Mouse (Mus musculus) forebrain, embryonic 10.5 days (tissue): ENCODE measurements around the gene Rpusd3. TPM values are rescaled to one million over a fixed set of nuclear protein-coding genes. Genes with fewer than 3 reads are reported as not detected.

Experiments
- DNase-seq: peaks from one replicate; pipeline ENCODE4 v3.0.0-alpha.2; 2017; ENCODE audit warnings: low spot score; ENCODE audit errors: extremely low spot score
- H3K27ac ChIP-seq: fragments of 300-500 bp; sonication (generic); 2 replicates; pipeline ENCODE4 v1.5.1; 2016; ENCODE audit warnings: mild to moderate bottlenecking
- H3K27me3 ChIP-seq: fragments of 300-500 bp; sonication (generic); 2 replicates; pipeline ENCODE4 v1.6.1; 2016; ENCODE audit warnings: mild to moderate bottlenecking; ENCODE audit not compliant: poor library complexity, severe bottlenecking
- H3K36me3 ChIP-seq: fragments of 300-500 bp; sonication (generic); replicated peaks from 2 replicates; pipeline ENCODE4 v1.6.1; 2016; ENCODE audit warnings: mild to moderate bottlenecking, moderate library complexity
- H3K4me1 ChIP-seq: fragments of 300-500 bp; sonication (generic); 2 replicates; pipeline ENCODE4 v1.6.1; 2016
- H3K4me3 ChIP-seq: fragments of 300-500 bp; sonication (generic); 2 replicates; pipeline ENCODE4 v1.5.1; 2016; ENCODE audit warnings: mild to moderate bottlenecking, moderate library complexity
- H3K9me3 ChIP-seq: fragments of 300-500 bp; sonication (generic); 2 replicates; pipeline ENCODE4 v1.6.1; 2016; ENCODE audit warnings: mild to moderate bottlenecking, moderate library complexity
- WGBS: fragments of 180-500 bp; shearing (Covaris S2); methylation state at CpG from one replicate; pipeline ENCODE4 v1.1.7; 2016; 5-methylcytosine and 5-hydroxymethylcytosine counted together
- polyA plus RNA-seq: library from polyadenylated mRNA; unstranded; fragments of >200 nt; fragmentation: Nextera tagmentation; extraction: Ambion mirVana; gene quantifications from 2 replicates; pipeline ENCODE4 v1.2.1, GENCODE M21; 2016

The Rpusd3 gene
- polyA plus RNA-seq, 1 experiment from 2014 or later = 38.3 TPM

DNA sequence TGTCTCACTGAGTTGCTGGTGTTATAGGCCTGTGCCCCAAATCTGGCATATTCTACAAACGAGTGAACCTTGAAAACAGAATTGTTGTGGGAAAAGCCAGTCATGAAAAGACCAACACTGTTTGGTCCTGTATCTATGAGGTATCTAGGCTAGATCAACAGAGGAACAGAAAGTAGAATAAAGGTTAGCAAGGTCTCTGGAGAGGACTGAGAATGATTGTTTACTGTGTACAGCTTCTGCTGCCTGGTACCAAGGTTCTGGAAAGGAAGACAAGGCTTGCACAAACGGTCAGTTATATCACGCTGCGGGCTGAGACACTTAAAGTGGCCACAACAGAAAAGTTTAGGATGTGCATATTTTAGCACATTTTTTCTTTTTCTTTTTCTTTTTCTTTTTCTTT, 7.6 kb upstream of the Rpusd3 start:
- 91% methylated on average over 4 of the region's 4 CpGs for WGBS
- H3K27ac ChIP-seq = no peak overlapping the region
- 0 out of 2 replicates have a peak, but pooled peaks cover 4% of the 10 kb centered on the region for H3K9me3 ChIP-seq
- DNase-seq = no peak
- H3K27me3 ChIP-seq = no peaks in the 10 kb centered on the region
- H3K4me3 ChIP-seq = no peak overlapping the region
- H3K36me3 ChIP-seq = no peaks in the 10 kb centered on the region
- H3K4me1 ChIP-seq = no peaks in the 10 kb centered on the region

DNA sequence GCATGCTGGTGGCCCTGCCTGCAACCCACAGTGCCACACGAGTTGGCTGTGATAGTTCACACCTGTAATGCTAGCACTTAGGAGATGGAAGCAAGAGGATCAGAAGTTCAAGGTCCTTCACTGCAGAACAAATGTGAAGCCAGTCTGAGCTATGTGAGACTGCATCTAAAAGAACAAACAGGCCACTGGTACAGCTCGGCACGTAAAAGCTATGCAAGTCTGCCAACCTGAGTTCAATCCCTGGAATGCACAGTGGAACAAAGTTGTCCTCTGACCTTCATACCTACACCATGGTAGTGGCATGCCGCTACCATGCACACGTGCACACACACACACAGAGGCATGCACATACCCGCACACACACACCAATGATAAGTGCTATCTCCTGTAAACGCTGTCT, 5.0 kb upstream of the Rpusd3 start:
- Histone ChIP-seq H3K36me3 (no peaks in the 10 kb centered on the region), H3K4me1 (peaks cover 4% of the 10 kb centered on the region), H3K27me3 (no peaks in the 10 kb centered on the region), H3K27ac (no peak overlapping the region), H3K4me3 (no peak overlapping the region), H3K9me3 (0 out of 2 replicates have a peak, but pooled peaks cover 4% of the 10 kb centered on the region)
- 90% methylated on average over 7 of the region's 7 CpGs for WGBS
- DNase-seq = no peak

DNA sequence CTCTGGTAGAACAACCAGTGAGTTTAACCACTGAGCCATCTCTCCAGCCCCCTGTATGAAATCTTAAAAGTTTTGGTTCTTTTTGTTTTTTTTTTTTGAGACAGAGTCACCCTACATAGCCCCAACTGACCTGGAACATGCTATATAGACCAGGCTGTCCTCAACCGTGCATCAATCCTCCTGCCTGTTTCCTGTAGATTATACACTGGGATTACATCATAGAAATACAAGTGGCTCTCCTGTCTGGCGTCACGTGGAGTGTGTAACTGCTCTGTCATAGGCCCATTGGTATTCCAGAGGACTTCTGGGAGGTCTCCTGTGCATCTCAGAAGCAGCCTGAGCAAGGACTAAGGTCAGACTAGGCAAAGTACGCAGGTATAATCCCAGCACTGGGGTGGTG, 3.9 kb upstream of the Rpusd3 start:
- DNase-seq = no peak
- WGBS = 83% methylated on average over 4 of the region's 4 CpGs

DNA sequence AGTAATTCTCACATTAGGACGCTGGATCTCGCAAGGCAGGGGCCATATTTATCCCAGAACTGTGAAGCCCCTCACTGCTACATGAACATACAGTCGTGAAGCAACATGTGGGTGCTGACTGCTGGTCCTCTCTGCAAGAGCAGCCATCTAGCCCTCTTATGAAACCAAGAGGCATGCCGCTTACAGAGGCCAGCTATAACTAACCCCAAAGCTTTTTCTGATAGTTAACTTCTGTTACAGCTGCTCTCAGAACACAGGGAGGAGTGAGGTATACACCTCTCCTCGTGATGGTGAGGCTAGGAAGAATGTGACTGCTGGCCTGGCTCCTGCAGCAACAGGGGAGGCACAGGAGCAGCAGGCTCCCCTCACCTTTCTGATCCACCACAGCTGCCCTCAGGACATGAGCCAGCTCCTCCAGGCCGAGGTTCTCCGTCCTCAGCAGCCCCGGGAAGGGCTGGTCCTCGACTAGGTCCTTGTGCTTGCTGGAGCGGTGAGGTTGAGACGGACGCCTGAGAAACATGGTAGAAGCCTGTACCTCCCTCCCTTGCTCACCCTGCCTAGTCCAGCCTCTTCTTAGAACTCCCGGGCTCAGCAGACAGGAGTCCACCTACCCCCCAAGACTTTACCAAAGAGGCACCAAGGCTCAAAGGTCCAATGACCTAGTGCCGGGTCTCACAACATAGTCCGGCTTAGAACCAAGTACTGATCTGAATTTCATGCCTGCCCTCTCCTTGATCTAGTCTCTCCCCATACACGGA, 520 bp downstream of the Rpusd3 start:
- Histone ChIP-seq H3K4me1 (peaks cover 17% of the 10 kb centered on the region), H3K27ac (peak overlapping the region; percentile 80), H3K36me3 (peaks cover 35% of the 10 kb centered on the region), H3K4me3 (peak overlapping the region; percentile 64), H3K9me3 (no peaks in the 10 kb centered on the region), H3K27me3 (no peaks in the 10 kb centered on the region)
- 20% methylated on average over 16 of the region's 16 CpGs for WGBS
- DNase-seq = no peak

More for the DNA sequence above, 3.9 kb upstream of the Rpusd3 start:
- Histone ChIP-seq H3K9me3 (0 out of 2 replicates have a peak, but pooled peaks cover 4% of the 10 kb centered on the region), H3K27me3 (no peaks in the 10 kb centered on the region), H3K4me3 (no peak overlapping the region), H3K27ac (no peak overlapping the region), H3K4me1 (peaks cover 12% of the 10 kb centered on the region), H3K36me3 (no peaks in the 10 kb centered on the region)

DNA sequence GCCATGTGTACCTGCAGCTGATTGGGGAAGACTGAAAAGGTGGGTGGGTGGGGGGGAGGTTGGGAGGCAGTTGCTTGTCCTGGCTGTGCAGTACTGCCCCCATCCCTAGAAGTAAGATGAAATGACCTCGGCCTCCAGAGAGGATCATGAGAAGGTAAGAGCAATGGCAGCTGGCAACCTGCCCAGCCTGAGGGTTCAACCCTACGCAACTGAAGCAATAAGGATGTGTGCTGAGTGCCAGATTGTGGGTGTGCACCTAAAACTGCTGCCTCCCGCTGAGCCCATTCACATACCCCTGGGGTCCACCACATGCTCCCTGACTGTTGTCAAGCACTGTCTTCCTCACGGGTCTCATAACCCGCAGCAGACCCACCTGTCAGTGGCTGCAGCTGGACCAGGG, 2.7 kb downstream of the Rpusd3 start:
- WGBS = 93% methylated on average over 5 of the region's 5 CpGs
- Histone ChIP-seq H3K4me1 (peaks cover 17% of the 10 kb centered on the region), H3K36me3 (peaks cover 38% of the 10 kb centered on the region)

DNA sequence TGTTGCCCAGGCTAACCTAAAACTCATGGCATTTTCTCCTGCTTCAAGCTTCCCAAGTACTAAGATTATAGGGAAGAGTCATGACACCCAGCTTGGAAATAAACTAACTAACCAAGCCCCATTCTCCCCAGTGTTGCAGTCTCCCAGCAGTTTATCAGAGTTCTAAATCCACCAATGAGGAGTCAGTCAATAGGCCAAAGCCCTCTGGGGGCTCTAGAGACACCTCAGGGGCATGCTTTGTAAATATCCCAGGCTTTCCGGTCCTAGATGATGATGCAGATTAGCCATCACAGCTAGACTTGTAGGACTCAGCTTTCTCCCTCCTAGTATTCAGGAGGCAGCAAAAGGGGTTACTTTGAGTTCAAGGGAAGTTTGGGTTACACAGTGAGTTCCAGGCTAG, 9.1 kb downstream of the Rpusd3 start:
- WGBS = 79% methylated on average over 1 of the region's 1 CpGs
- no peak for DNase-seq

More for the DNA sequence above, 2.7 kb downstream of the Rpusd3 start:
- no peak overlapping the region for H3K27ac ChIP-seq
- H3K27me3 ChIP-seq = no peaks in the 10 kb centered on the region
- no peaks in the 10 kb centered on the region for H3K9me3 ChIP-seq
- H3K4me3 ChIP-seq = no peak overlapping the region
- DNase-seq = no peak

DNA sequence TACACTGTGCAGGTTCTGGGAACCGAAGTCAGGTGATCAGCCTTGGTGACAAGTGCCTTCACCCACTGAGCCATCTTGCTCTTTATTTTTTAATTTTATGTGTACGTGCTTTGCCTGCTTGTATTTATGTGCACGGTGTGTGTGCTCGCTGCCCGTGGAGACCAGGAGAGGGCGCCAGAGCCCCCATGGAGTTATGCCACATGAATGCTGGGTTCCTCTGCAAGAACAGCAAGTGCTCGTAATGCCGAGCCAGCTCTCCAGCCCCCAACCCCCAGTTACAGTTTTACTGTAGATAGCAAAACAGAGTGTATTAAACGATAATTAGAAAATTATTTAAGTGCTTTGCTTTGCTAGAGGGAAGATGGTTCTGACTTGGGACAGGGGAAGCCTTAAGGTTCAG, 12.5 kb downstream of the Rpusd3 start:
- DNase-seq = no peak
- WGBS = 83% methylated on average over 9 of the region's 9 CpGs
- no peaks in the 10 kb centered on the region for H3K9me3 ChIP-seq

More for the DNA sequence above, 9.1 kb downstream of the Rpusd3 start:
- Histone ChIP-seq H3K4me3 (no peak overlapping the region), H3K9me3 (no peaks in the 10 kb centered on the region), H3K36me3 (peaks cover 33% of the 10 kb centered on the region), H3K27ac (no peak overlapping the region), H3K4me1 (no peaks in the 10 kb centered on the region), H3K27me3 (no peaks in the 10 kb centered on the region)

DNA sequence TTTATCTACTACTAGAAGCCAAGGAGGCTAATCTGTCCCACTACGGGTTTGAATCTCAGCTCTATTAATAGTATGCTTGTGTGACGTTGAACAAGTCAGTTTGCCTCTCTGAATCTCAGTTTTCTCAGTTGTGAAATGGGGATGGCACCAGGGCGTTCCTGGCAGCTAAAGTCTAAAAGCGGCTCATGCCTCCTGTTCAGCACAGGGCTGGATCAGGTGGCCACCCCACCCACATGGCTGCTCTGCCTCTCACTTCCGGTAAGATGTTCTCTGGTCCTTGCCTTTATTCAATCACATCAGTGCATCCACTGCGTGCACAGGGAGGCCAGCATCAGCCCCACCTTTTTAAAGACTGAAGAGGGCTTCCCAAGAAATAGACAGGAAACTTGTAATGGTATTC, 13.7 kb downstream of the Rpusd3 start:
- Histone ChIP-seq H3K9me3 (no peaks in the 10 kb centered on the region), H3K27me3 (no peaks in the 10 kb centered on the region)
- WGBS = 88% methylated on average over 6 of the region's 6 CpGs

More for the DNA sequence above, 12.5 kb downstream of the Rpusd3 start:
- Histone ChIP-seq H3K27ac (no peak overlapping the region), H3K36me3 (peaks cover 17% of the 10 kb centered on the region), H3K4me3 (no peak overlapping the region), H3K27me3 (no peaks in the 10 kb centered on the region), H3K4me1 (no peaks in the 10 kb centered on the region)

DNA sequence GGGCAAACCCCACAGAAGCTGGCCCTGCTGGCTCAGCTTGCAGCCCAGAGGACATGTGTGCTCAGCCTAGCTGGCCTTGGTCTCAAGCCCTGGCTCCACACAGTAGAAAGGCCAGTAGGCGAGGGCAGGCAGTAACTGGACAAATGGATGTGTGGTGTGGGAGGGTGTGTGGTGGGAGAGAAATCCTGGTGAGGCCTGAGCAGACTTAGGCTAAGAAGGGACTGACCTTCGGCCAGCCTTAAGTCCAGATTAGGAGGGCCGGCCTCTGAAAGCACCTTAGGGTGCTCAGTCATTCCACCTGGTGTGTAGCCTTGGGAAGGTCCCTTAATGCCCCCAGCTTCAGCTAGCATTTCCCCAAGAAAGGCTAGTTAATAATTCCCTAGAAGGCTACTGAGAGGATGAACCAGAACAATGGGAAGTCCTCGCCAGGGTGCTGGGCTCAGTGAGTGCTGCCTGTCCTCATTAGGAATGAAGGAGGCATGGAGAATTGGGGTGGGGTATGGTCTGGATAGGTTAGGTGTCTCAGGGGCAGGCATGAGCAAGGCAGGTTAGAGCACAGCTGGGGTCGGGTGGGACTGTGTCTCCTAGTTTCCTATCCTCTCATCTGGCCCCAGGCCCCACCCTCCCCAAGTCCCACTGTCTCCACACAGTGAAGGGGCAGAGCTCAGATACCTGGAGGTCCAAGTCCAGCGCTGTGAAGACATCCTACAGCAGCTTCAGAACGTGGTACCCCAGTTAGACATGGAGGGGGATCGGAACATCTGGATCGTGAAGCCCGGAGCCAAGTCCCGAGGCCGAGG, 14.3 kb downstream of the Rpusd3 start:
- 77% methylated on average over 12 of the region's 12 CpGs for WGBS
- DNase-seq = no peak
- H3K27me3 ChIP-seq = no peaks in the 10 kb centered on the region
- H3K4me3 ChIP-seq = no peak overlapping the region
- H3K4me1 ChIP-seq = no peaks in the 10 kb centered on the region
- H3K9me3 ChIP-seq = no peaks in the 10 kb centered on the region
- H3K36me3 ChIP-seq = peaks cover 21% of the 10 kb centered on the region
- H3K27ac ChIP-seq = no peak overlapping the region

More for the DNA sequence above, 13.7 kb downstream of the Rpusd3 start:
- no peak for DNase-seq
- Histone ChIP-seq H3K4me1 (no peaks in the 10 kb centered on the region), H3K4me3 (no peak overlapping the region), H3K27ac (no peak overlapping the region), H3K36me3 (peaks cover 20% of the 10 kb centered on the region)

DNA sequence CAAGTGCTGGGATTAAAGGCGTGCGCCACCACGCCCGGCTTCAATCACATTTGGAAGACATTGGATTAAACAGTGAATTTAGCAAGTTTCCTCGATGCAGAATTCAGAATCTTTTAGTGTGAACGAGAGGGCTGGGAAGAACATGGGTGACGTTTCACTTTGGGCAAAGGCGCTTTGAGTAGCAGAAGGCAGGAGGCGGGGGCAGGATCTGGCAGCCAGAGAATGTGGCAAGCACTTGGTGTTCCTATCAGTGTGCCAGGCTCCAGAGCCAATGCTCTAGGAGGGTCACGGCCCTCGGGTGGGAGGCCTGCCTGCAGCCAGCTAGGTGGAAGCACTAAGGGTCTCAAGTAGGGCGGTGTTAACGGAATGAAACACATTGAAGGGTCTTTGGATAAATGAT, 17.0 kb downstream of the Rpusd3 start:
- no peak overlapping the region for H3K27ac ChIP-seq
- DNase-seq = no peak
- peaks cover 13% of the 10 kb centered on the region for H3K36me3 ChIP-seq
- no peaks in the 10 kb centered on the region for H3K9me3 ChIP-seq
- H3K4me1 ChIP-seq = no peaks in the 10 kb centered on the region
- H3K4me3 ChIP-seq = no peak overlapping the region
- WGBS = 93% methylated on average over 13 of the region's 13 CpGs
- no peaks in the 10 kb centered on the region for H3K27me3 ChIP-seq

DNA sequence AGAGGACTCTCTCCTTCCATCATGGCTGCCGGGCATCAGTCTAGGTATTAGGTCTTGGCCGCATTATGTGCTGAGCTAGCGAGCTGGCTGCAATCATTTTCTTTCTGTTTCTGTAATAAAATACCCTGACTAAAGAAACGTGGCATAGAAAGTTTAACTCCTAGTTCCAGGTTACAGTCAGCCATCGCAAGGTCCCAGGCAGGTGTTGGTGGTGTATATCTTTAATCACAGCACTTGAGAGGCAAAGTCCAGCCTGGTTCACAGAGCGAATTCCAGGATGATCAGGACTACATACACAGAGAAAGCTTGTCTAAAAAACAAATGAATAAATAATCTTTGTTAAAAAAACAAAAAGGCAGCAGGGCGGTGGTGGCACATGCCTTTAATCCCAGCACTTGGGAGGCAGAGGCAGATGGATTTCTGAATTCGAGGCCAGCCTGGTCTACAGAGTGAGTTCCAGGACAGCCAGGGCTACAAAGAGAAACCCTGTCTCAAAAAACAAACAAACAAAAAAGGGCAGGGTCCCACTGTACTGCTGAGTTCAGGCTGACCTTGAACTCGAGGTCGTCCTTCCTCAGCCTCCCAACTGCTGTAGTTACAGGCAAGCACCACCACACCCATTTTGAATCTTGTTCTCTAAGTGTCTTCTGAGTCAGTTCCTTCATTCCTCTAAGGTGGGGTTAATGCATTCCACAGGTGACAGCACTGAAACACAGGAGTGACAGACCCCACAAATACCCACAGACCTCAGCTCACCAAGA, 22.7 kb downstream of the Rpusd3 start:
- WGBS = 85% methylated on average over 10 of the region's 10 CpGs
- Histone ChIP-seq H3K27me3 (peaks cover 15% of the 10 kb centered on the region), H3K4me1 (peaks cover 19% of the 10 kb centered on the region), H3K27ac (no peak overlapping the region), H3K4me3 (no peak overlapping the region), H3K36me3 (peaks cover 19% of the 10 kb centered on the region), H3K9me3 (no peaks in the 10 kb centered on the region)
- DNase-seq = no peak

DNA sequence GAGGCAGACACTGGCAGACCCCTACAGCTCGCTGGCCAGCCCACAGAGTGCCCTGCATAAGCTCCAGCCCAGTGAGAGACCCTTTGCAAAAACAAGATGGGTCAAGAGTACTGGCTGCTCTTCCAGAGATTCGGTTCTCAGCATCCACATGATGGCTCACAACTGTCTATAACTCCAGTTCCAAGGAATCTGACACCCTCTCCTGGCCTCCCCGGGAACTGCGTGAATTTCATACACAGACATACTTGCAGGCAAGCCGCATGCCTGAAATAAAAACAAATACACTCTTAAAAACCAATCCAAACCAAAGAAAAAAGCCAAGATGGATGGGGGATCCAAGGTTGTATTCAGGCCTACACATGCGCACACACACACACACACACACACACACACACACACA, 23.6 kb downstream of the Rpusd3 start:
- peaks cover 21% of the 10 kb centered on the region for H3K27me3 ChIP-seq

More for the DNA sequence above, 23.6 kb downstream of the Rpusd3 start:
- Histone ChIP-seq H3K4me3 (no peak overlapping the region), H3K4me1 (peaks cover 22% of the 10 kb centered on the region), H3K27ac (no peak overlapping the region), H3K9me3 (no peaks in the 10 kb centered on the region), H3K36me3 (peaks cover 26% of the 10 kb centered on the region)
- WGBS = 95% methylated on average over 6 of the region's 6 CpGs
- DNase-seq = no peak
